Mouse (Mus musculus): ENCODE measurements around the gene St6gal1.

DNA sequence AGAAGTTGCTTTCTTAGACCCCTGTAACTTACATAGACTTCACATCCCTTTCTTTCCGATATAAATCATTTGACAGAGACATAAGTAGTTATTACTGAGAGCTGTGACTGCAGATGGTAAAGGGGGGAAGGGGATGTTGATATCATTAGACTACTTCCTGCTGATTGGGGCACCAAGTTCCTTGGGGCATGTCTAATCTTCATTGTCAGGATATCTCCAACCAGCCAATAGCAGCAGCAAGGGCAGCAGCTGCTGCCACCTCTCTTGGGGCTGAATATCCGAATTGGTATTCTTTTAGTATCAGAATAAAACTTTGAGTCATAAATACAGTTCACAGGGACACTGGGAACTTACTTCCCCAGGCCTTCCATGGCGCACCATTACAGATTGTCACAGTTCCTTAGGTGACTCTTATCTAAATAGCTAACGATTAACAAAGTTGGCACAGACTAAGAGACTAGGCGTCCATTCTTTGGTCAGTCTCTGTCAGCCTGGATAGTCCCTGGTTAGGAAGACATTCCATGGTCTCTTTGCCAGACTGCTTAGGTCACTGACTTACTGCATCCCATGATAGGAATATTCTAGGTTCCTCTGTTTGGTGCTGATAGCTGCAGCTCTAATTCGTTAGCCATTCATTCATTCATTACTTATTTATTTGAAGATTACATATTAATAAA lies 109.5 kb downstream of the St6gal1 start:
- TF ChIP-seq CTCF (conservative IDR thresholded peaks at IDR 0.05; ENCODE audit: low read length) (no peak), NANOG (IDR thresholded peaks at IDR 0.05; ENCODE audit: borderline replicate concordance, low read length) (no peak)
